Mouse (Mus musculus): ENCODE results near the gene Il18.

Gene Il18

GRCm38 (mm10) chr9:50553547-50553946, 1.1 kb upstream of the Il18 start:
- DNase-seq (ENCODE audit: low spot score), result no peak

- no peak for DNase-seq (ENCODE audit: low spot score)
These were observed 443 bp downstream of the Il18 start, which contains the start of gene Bco2 for GRCm38 (mm10) chr9:50555094-50555446. Bco2 (minus strand) TSS chr9:50555181.

- DNase-seq (ENCODE audit: low spot score), result no peak
These were observed 6.7 kb downstream of the Il18 start, which contains the start of gene Tex12 for GRCm38 (mm10) chr9:50561145-50561917. Tex12 (minus strand) TSS chr9:50561325.

- DNase-seq (ENCODE audit: low spot score), result no peak
These were observed 7.3 kb downstream of the Il18 start for GRCm38 (mm10) chr9:50561918-50562360.

GRCm38 (mm10) chr9:50565173-50565572, 10.5 kb downstream of the Il18 start:
- DNase-seq (ENCODE audit: low spot score), result no peak

GRCm38 (mm10) chr9:50565940-50566339, 11.3 kb downstream of the Il18 start:
- no peak for DNase-seq (ENCODE audit: low spot score)

GRCm38 (mm10) chr9:50567372-50567771, 12.7 kb downstream of the Il18 start:
- DNase-seq (ENCODE audit: low spot score), result no peak

- DNase-seq (ENCODE audit: low spot score), result no peak
These were observed 13.3 kb downstream of the Il18 start for GRCm38 (mm10) chr9:50567881-50568280.

- DNase-seq (ENCODE audit: low spot score), result no peak
These were observed 15.2 kb downstream of the Il18 start for GRCm38 (mm10) chr9:50569599-50570525.

- no peak for DNase-seq (ENCODE audit: low spot score)
These were observed 25.7 kb downstream of the Il18 start for GRCm38 (mm10) chr9:50580370-50580769.

- DNase-seq (ENCODE audit: low spot score), result no peak
These were observed 30.7 kb downstream of the Il18 start for GRCm38 (mm10) chr9:50585145-50585818.

GRCm38 (mm10) chr9:50586955-50587354, 32.3 kb downstream of the Il18 start:
- no peak for DNase-seq (ENCODE audit: low spot score)

GRCm38 (mm10) chr9:50590856-50591518, 36.4 kb downstream of the Il18 start:
- DNase-seq (ENCODE audit: low spot score), result no peak

- DNase-seq (ENCODE audit: low spot score), result no peak
These were observed 38.3 kb downstream of the Il18 start for GRCm38 (mm10) chr9:50592955-50593354.

- peak; percentile 45 for DNase-seq (ENCODE audit: low spot score)
These were observed 38.9 kb downstream of the Il18 start for GRCm38 (mm10) chr9:50593544-50593943.

- no peak for DNase-seq (ENCODE audit: low spot score)
These were observed 40.3 kb downstream of the Il18 start for GRCm38 (mm10) chr9:50594794-50595417.

- DNase-seq (ENCODE audit: low spot score), result no peak
These were observed 42.3 kb downstream of the Il18 start for GRCm38 (mm10) chr9:50596973-50597372.

- peak; percentile 51 for DNase-seq (ENCODE audit: low spot score)
These were observed 46.9 kb downstream of the Il18 start for GRCm38 (mm10) chr9:50601536-50601935.

- DNase-seq (ENCODE audit: low spot score), result no peak
These were observed 47.6 kb downstream of the Il18 start for GRCm38 (mm10) chr9:50602055-50602845.
